Mouse (Mus musculus) inflammation-experienced regulatory T-cells, adult 6 months (primary cell): ENCODE measurements around the gene Dlgap5. TPM values are rescaled to one million over a fixed set of nuclear protein-coding genes. Genes with fewer than 3 reads are reported as not detected.

Source experiments
- ATAC-seq: one replicate; pipeline ENCODE4 v1.8.0; 2017
- polyA plus RNA-seq, 3 experiments: library from polyadenylated mRNA; unstranded; fragments of 100-300 nt; shearing (Covaris generic); gene quantifications; one replicate each; pipeline ENCODE4 v1.2.1; 2017

The Dlgap5 gene
- polyA plus RNA-seq, 3 experiments from 2014 or later = 9.9 to 33.6 (median 14.7) TPM

GRCm38 (mm10) chr14:47395007-47395406, 23.2 kb downstream of the Dlgap5 start:
- peak; percentile 70 for ATAC-seq

GRCm38 (mm10) chr14:47393354-47394094, 24.7 kb downstream of the Dlgap5 start:
- no peak for ATAC-seq

- ATAC-seq = no peak
Measured at GRCm38 (mm10) chr14:47386125-47386524, 32.1 kb downstream of the Dlgap5 start.

- ATAC-seq = no peak
Measured at GRCm38 (mm10) chr14:47384653-47385052, 33.6 kb downstream of the Dlgap5 start.

GRCm38 (mm10) chr14:47383911-47384310, 34.3 kb downstream of the Dlgap5 start:
- no peak for ATAC-seq

- ATAC-seq = no peak
Measured at GRCm38 (mm10) chr14:47378336-47378735, 39.9 kb downstream of the Dlgap5 start.

- no peak for ATAC-seq
Measured at GRCm38 (mm10) chr14:47376526-47376925, 41.7 kb downstream of the Dlgap5 start.

- ATAC-seq = peak; percentile 25
Measured at GRCm38 (mm10) chr14:47373728-47374678, 44.2 kb downstream of the Dlgap5 start.

GRCm38 (mm10) chr14:47371689-47372088, 46.5 kb downstream of the Dlgap5 start:
- no peak for ATAC-seq

- no peak for ATAC-seq
Measured at GRCm38 (mm10) chr14:47370790-47371189, 47.4 kb downstream of the Dlgap5 start.

GRCm38 (mm10) chr14:47369741-47370140, 48.5 kb downstream of the Dlgap5 start:
- no peak for ATAC-seq

- no peak for ATAC-seq
Measured at GRCm38 (mm10) chr14:47367461-47367860, 50.7 kb downstream of the Dlgap5 start, which contains the start of gene Lgals3. Gene Lgals3 (plus strand): TSS chr14:47367751.

GRCm38 (mm10) chr14:47366881-47367321, 51.3 kb downstream of the Dlgap5 start:
- no peak for ATAC-seq

GRCm38 (mm10) chr14:47364742-47365449, 53.3 kb downstream of the Dlgap5 start:
- ATAC-seq = no peak

- ATAC-seq = peak; percentile 50
Measured at GRCm38 (mm10) chr14:47361899-47362298, 56.3 kb downstream of the Dlgap5 start.

- no peak for ATAC-seq
Measured at GRCm38 (mm10) chr14:47361418-47361817, 56.8 kb downstream of the Dlgap5 start.

GRCm38 (mm10) chr14:47359610-47360009, 58.6 kb downstream of the Dlgap5 start:
- no peak for ATAC-seq

GRCm38 (mm10) chr14:47356622-47357021, 61.6 kb downstream of the Dlgap5 start:
- no peak for ATAC-seq

- ATAC-seq = no peak
Measured at GRCm38 (mm10) chr14:47354948-47355347, 63.3 kb downstream of the Dlgap5 start.

GRCm38 (mm10) chr14:47354111-47354577, 64.1 kb downstream of the Dlgap5 start:
- ATAC-seq = no peak

- no peak for ATAC-seq
Measured at GRCm38 (mm10) chr14:47353240-47353639, 65.0 kb downstream of the Dlgap5 start.

- no peak for ATAC-seq
Measured at GRCm38 (mm10) chr14:47352272-47352671, 65.9 kb downstream of the Dlgap5 start.

GRCm38 (mm10) chr14:47350974-47351373, 67.2 kb downstream of the Dlgap5 start:
- ATAC-seq = no peak
